ENCODE assay signal across 12 mouse cellular contexts in genomic region chr5:146288048-146288501, GRCm38 (mm10). TPM values are rescaled to one million over a fixed set of nuclear protein-coding genes. Genes with fewer than 3 reads are reported as not detected.
DNase-seq lines count a peak whose midpoint lies in the region; ATAC-seq lines count a peak whose summit lies in the region.
"Had no signal": no experiment of that assay in that cellular context is flagged by ENCODE, and none has a peak within 500 bp of the region (broad histone marks: within the 10 kb centered on the region; RNA-seq: fewer than 3 reads in every experiment).

No protein-coding gene starts in this region.

- ATAC-seq in frontal cortex, adult (ENCODE audit: low TSS enrichment), result peak; percentile 99
- ATAC-seq: midbrain, embryonic 16.5 days had no signal

- DNase-seq in frontal cortex, postnatal 14 days (ENCODE audit: low spot score in 2 of 2), result no peak
- DNase-seq in layer of hippocampus, adult 11-12 months (ENCODE audit: low spot score), result peak; percentile 39
- no peak for DNase-seq in layer of hippocampus, postnatal 36 days
- DNase-seq in cerebellum, adult 18-20 months, result peak; percentile 44 to 57
- peak; percentile 41 to 44 for DNase-seq in left cerebral cortex, adult 18-20 months (ENCODE audit: low spot score in 2 of 2)
- DNase-seq in kidney, postnatal 36 days, result no peak
- no peak for DNase-seq in kidney, postnatal 4 days
- DNase-seq: B cell, adult 2 months; kidney, adult 9 months; lung, embryonic 14.5 days had no signal

RNA-seq across cellular contexts. Expression of gene Cdk8, which starts 57.0 kb away (rescaled TPM):
- 10 to 100 TPM; 42.7 to 50.6 TPM for total RNA-seq in layer of hippocampus, postnatal 36 days (2021)
- 10 to 100 TPM; 43.2 to 44.0 TPM for total RNA-seq in left cerebral cortex, adult 18-20 months (2021)

Comparison
In these comparisons a context has a peak if more than half of its experiments do, and no peak if none do; other contexts are left out.
1. DNase-seq: peak in layer of hippocampus, adult 11-12 months (single experiment), cerebellum, adult 18-20 months (2 of 2) and left cerebral cortex, adult 18-20 months (2 of 2); none in frontal cortex, postnatal 14 days (0 of 2), layer of hippocampus, postnatal 36 days (0 of 2), kidney, postnatal 36 days (0 of 2) and kidney, postnatal 4 days (0 of 2).